Mouse (Mus musculus) neutrophil, adult 59 days (primary cell): ENCODE data around the gene A4gnt. TPM values are rescaled to one million over a fixed set of nuclear protein-coding genes. Genes with fewer than 3 reads are reported as not detected.

ENCODE experiments used
- total RNA-seq, 2 experiments: library from RNA; stranded (reverse); gene quantifications; 1 replicate in 1 of 2; 2 replicates in 1 of 2; pipeline ENCODE4 v1.2.4; 2023

A4gnt gene
- total RNA-seq = not detected

GRCm38 (mm10) chr9:99612202-99612601 lies at the start of gene A4gnt:
Gene A4gnt (plus strand): TSS chr9:99612502.

GRCm38 (mm10) chr9:99568347-99569070 lies 43.8 kb upstream of the A4gnt start, which contains the start of gene Armc8:
Gene Armc8 (minus strand): TSS chr9:99568899.

GRCm38 (mm10) chr9:99575677-99576480 lies 36.4 kb upstream of the A4gnt start, which contains the start of gene Dbr1:
Gene Dbr1 (plus strand): TSS chr9:99575799.

GRCm38 (mm10) chr9:99629281-99630011 lies 17.1 kb downstream of the A4gnt start, which contains the start of gene Dzip1l:
Gene Dzip1l (plus strand): TSS chr9:99629496.

Other genes starting within 250 kb of the A4gnt start
- gene Mras, start 175.1 kb upstream of the A4gnt start, total RNA-seq = under 1 TPM; 0.35 to 0.44 TPM
- not detected for gene Nme9, start 161.0 kb upstream of the A4gnt start, total RNA-seq
- gene Armc8, start 43.6 kb upstream of the A4gnt start, total RNA-seq = 10 to 100 TPM; 23.0 to 24.4 TPM
- 10 to 100 TPM; 12.4 to 15.9 TPM for gene Dbr1, start 36.7 kb upstream of the A4gnt start, total RNA-seq
- gene Dzip1l, start 17.0 kb downstream of the A4gnt start, total RNA-seq = not detected
- gene Cldn18, start 104.8 kb downstream of the A4gnt start, total RNA-seq = not detected